Mouse (Mus musculus): ENCODE measurements around the gene Rxfp4.

Gene Rxfp4

GRCm38 (mm10) chr3:88651669-88652618 lies 998 bp downstream of the Rxfp4 start:
- no peak for DNase-seq

GRCm38 (mm10) chr3:88650713-88651504 lies 2.0 kb downstream of the Rxfp4 start:
- DNase-seq = no peak

GRCm38 (mm10) chr3:88649967-88650366 lies 3.0 kb downstream of the Rxfp4 start:
- no peak for DNase-seq

GRCm38 (mm10) chr3:88649186-88649585 lies 3.8 kb downstream of the Rxfp4 start:
- no peak for DNase-seq

- no peak for DNase-seq
Observed at GRCm38 (mm10) chr3:88648452-88649168, 4.3 kb downstream of the Rxfp4 start.

GRCm38 (mm10) chr3:88647779-88648413 lies 5.0 kb downstream of the Rxfp4 start:
- DNase-seq = no peak

GRCm38 (mm10) chr3:88647076-88647475 lies 5.9 kb downstream of the Rxfp4 start:
- no peak for DNase-seq

GRCm38 (mm10) chr3:88646426-88646995 lies 6.4 kb downstream of the Rxfp4 start:
- no peak for DNase-seq

- DNase-seq = no peak
Observed at GRCm38 (mm10) chr3:88645937-88646336, 7.0 kb downstream of the Rxfp4 start.

- no peak for DNase-seq
Observed at GRCm38 (mm10) chr3:88643078-88643477, 9.9 kb downstream of the Rxfp4 start.

GRCm38 (mm10) chr3:88640676-88641075 lies 12.3 kb downstream of the Rxfp4 start:
- peak; percentile 76 for DNase-seq

- no peak for DNase-seq
Observed at GRCm38 (mm10) chr3:88639239-88639638, 13.7 kb downstream of the Rxfp4 start.

GRCm38 (mm10) chr3:88637134-88637533 lies 15.8 kb downstream of the Rxfp4 start:
- no peak for DNase-seq

GRCm38 (mm10) chr3:88636555-88636986 lies 16.4 kb downstream of the Rxfp4 start:
- no peak for DNase-seq

- DNase-seq = peak; percentile 44
Observed at GRCm38 (mm10) chr3:88635506-88636275, 17.3 kb downstream of the Rxfp4 start.

- no peak for DNase-seq
Observed at GRCm38 (mm10) chr3:88633056-88633455, 19.9 kb downstream of the Rxfp4 start.

GRCm38 (mm10) chr3:88631921-88632587 lies 20.9 kb downstream of the Rxfp4 start:
- DNase-seq = no peak

GRCm38 (mm10) chr3:88630849-88631341 lies 22.0 kb downstream of the Rxfp4 start:
- DNase-seq = no peak

GRCm38 (mm10) chr3:88630018-88630417 lies 22.9 kb downstream of the Rxfp4 start:
- DNase-seq = no peak

- no peak for DNase-seq
Observed at GRCm38 (mm10) chr3:88629244-88629643, 23.7 kb downstream of the Rxfp4 start.

- no peak for DNase-seq
Observed at GRCm38 (mm10) chr3:88628766-88629165, 24.2 kb downstream of the Rxfp4 start.
